Mouse (Mus musculus) gastrocnemius, postnatal 14 days (tissue): ENCODE measurements at regions not wholly inside any gene's neighbourhood (a gene's known extent, or its start where the extent isn't known, plus 50 kb on each side); places are given as distances from the start of the nearest gene placed in this dataset.

Experiments used
- DNase-seq: peaks from one replicate; pipeline ENCODE4 v3.0.0; 2021; ENCODE audit warnings: mixed read lengths
- intact Hi-C: fragments of 180-260 bp; cut with DNase I; formaldehyde crosslinking; loops from one replicate; pipeline ENCODE4 v1.15.1; 2025; ENCODE audit warnings: low total_unique reads

DNA sequence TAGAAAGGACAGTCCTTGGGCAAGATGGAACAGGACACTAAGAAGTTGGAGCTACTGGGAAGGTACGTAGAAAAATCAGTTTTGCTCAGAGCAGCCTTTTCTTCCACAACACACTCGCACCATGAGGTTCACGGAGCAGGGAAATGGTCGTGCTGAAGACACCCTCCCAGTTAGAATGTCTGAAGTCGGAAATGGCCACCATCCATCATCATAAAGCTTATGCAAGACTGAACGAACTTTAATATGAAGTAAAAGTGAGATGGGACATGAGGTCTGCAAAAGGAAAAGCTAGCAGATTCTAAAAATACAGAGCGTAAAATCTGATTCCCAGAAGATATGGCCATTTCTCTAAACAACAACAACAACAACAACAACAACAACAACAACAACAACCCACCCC lies 133.9 kb downstream of the Gm10295 start:
- no peak for DNase-seq
- intact Hi-C loops = no loop called here

DNA sequence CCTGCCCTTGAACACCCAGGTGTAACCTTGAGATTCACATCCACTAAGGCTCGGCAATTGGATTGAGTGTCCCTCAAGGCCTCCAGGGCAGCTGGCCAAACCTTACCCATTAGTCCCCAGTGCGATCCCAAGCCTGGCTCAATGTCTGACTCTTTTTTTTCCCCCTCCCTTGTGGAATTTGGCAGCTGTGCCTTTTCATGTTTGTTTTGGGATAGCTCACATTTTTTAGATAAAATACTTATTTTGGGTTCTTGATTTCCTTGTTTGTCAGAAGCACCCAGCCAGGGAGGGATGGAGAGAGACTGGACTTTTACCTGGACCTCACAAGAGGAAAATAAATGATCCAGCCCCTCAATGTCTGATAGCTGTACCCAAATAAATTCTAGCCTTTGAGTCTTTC lies 134.5 kb downstream of the Gm10295 start:
- intact Hi-C loops = no loop called here
- no peak for DNase-seq

DNA sequence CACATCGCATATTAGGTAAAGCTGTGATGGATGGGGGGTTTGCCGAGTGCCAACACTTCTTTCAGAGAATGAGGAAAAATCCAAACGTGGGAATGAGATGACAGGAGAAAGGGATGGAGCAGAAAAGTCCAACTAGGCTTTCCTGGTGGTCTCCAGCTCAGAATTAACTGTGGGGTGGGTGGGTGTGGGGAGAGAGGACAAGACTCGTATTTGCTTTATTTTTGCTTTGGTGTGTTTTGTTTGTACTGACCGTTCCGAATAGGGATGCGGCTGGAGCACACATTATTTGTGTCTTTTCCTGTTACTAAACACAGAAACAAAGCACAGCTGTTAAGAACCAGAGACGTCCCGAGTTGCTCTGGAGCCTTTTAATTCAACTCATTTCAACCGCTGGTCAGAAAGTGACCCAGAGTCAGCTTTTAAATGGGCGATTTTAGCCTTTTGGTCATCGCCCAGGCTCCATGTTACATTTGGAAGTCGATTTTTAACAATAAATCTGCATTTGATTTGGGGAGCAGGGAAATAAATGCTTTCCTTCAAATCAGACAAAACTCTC lies 136.7 kb downstream of the Gm10295 start:
- DNase-seq = no peak
- intact Hi-C loops = no loop called here

DNA sequence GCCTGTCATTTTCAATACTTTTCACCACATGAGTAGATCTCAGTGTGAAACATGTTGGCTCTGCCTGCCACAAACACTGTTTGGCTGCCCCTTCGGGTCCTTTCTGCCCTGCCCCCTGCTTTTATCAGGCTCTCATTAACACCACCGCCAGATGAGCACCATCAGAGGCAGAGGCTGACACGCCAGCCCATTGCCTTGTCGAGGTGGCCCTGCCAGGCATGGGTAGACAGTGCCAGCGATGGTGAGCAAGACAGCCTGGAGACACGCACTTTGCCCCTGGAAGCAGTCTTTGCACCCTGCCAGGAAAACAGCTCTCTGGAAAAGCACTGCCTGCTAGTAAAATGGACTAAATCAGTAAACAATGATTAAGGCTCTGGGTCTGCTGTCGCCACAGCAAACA lies 158.2 kb downstream of the Gm10295 start:
- DNase-seq = no peak
- intact Hi-C loops = no loop called here

DNA sequence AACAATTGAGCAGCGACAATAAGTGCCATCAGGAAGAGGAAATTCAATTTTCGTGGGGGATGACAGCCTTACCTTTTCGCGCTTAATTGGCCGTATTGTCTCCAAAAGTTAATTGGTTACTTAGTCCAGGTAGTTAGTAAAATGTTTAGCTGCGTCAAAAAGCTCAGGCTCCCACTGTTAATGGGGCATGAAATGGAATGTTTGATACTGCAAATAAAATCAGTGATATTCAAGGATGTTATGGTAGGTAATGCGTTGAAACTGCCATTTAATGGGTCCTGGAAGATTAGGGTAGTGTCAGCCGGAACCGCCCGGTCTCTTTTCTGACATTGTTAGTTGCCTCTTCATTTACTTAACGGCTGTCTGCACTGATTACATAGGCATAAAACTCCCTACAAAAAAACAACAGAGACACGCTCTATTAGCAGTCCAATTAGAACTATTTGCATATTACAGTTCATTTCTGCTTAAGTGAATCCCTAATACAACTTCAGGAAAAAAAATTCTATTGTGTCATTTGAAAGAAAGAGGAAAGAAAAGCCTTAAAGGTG lies 161.0 kb downstream of the Gm10295 start:
- intact Hi-C loops = no loop called here
- DNase-seq = no peak

DNA sequence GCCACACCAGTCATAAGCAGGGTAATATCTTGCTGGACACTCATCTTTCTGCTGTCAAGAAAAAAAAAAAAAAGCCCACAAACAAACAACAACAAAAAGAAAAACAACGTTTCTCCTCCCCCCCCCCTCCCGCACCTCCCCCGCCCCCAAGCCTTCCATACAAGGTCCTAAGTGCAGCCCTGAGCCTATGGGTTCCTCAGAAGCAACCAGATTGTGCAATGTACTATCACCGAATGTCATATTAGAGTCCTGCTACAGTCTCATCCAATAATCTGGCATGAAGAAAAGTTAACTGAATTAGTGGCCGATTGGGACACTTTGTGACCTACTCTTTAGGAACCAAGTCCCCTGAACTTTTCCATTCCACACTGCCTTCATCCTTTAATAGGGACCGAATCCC lies 161.5 kb downstream of the Gm10295 start:
- intact Hi-C loops = no loop called here
- DNase-seq = no peak

DNA sequence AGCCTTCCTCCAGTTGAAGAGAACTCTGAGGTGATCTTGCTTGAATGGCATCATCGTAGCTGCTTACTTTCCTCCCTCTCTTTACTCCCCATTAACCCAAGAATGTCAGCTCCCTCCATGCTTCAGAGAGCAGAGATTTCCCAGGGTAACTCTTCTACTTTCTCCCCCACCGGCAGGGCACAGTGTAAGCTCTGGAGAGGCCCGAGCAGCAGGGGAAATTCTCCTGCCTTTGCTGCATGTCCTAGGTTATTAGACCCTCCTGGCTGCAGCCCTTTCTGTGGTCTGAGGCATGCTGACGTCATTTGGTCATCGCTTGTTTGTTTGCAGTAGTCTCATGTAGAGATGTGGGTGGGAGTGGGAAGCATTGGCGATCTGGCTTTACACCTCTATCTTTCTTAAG lies 163.2 kb downstream of the Gm10295 start:
- intact Hi-C loops = no loop called here
- DNase-seq = no peak

GRCm38 (mm10) chr7:71174871-71175270 lies 176.4 kb downstream of the Gm10295 start:
- intact Hi-C loops = no loop called here
- no peak for DNase-seq

- no peak for DNase-seq
Observed at GRCm38 (mm10) chr7:71139068-71139467, 212.2 kb downstream of the Gm10295 start.

GRCm38 (mm10) chr7:71129981-71130380 lies 221.3 kb downstream of the Gm10295 start:
- intact Hi-C loops = no loop called here

More at GRCm38 (mm10) chr7:71139068-71139467, 212.2 kb downstream of the Gm10295 start:
- intact Hi-C loops = no loop called here

GRCm38 (mm10) chr7:71128928-71129327 lies 222.4 kb downstream of the Gm10295 start:
- intact Hi-C loops = no loop called here
- DNase-seq = no peak

More at GRCm38 (mm10) chr7:71129981-71130380, 221.3 kb downstream of the Gm10295 start:
- no peak for DNase-seq

- DNase-seq = no peak
- intact Hi-C loops = no loop called here
Observed at GRCm38 (mm10) chr7:71121453-71121852, 229.8 kb downstream of the Gm10295 start.

GRCm38 (mm10) chr7:71120975-71121374 lies 230.3 kb downstream of the Gm10295 start:
- intact Hi-C loops = no loop called here
- DNase-seq = no peak

DNA sequence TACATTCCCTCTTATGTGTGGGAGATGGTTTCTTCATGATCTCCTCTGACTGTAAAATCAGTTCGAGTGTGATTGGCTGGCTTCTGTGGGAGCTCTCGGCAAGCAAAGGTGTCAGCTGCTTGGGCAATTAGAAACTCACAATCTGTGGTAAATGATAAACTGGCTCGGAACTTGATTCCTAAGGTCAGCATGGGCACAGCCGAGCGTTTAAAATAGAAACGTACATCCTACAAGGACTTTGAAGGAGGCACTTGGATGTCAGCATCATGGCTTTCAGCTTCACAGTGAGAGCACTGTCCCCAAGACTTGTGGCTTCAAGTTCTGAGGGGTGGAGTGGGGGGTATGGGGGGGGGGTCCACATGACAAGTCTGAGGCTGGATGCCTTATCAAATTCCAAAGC lies 231.3 kb downstream of the Gm10295 start:
- intact Hi-C loops = no loop called here
- no peak for DNase-seq

DNA sequence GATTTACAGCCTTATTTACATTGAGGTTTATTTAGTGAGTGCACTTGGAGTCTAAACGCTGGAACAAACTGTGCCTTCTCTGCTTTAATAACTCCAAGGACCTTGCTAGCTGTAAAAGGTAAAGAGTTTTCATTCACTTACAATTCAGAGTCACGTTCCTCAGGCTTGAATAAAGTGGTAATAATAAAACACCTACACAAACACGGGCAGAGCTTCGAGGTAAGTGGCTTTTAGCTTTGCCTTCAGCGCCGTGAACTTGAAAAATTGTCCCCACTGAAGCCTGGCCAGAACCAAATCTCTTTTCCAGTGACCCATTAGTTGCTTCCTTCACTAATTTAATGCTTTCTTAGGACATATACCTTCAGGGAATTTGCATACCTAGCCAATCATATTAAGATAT lies 244.2 kb downstream of the Gm10295 start:
- no peak for DNase-seq
- intact Hi-C loops = no loop called here

GRCm38 (mm10) chr7:71100266-71100665 lies 251.0 kb downstream of the Gm10295 start:
- intact Hi-C loops = no loop called here
- DNase-seq = no peak

GRCm38 (mm10) chr7:71098276-71098675 lies 253.0 kb downstream of the Gm10295 start:
- intact Hi-C loops = no loop called here
- no peak for DNase-seq

DNA sequence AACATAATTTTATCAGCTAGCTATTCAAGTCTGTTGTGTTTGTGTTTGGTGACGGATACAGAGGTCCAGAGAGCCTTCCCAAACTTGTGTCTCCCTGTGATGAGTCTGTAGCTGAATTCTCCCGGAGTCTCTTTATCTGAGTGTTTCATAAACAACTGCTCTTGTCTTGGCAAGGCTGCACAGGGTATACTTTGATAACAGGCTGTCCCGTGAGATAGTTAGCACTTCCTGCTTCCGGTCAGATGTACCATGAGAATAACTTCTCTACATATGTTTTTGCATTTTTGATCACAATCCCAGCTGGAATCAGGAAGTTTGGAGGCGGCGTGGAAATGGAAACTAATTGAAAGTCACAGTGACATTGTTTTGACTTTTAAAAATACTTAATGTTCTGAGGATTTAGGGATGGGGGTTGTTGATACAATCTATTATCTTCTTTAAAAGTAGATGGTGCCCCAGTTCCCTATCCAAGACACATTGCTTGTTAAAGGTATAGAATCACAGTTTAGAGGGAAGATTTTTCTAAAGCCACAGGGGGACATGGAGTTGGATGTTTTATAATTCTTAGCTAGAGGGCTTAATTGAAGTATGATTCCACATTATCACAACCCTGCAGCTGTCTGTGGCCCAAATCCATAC lies 257.9 kb downstream of the Gm10295 start:
- no peak for DNase-seq
- intact Hi-C loops = no loop called here

DNA sequence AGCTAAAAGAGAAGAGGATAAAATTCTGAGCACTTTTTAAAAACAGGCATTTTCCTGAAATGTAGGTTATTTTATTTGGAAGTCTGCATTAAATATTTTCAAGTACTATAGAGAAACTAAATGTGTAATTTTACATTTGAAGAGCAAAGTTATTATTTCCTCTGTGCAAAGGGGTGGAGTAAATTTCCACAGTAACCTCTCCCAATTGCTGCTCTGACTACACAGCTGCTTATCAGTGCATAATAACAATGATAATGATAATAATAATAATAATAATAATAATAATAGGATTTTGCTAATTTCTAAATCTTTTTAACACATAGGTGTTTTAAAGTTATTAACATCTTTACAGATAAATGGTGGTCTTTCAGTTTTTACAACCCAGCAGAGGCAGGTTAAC lies 258.5 kb downstream of the Gm10295 start:
- DNase-seq = no peak
- intact Hi-C loops = no loop called here

- intact Hi-C loops = no loop called here
- DNase-seq = peak; percentile 3
Observed at GRCm38 (mm10) chr7:71092301-71092700, 259.0 kb downstream of the Gm10295 start.
